Mouse (Mus musculus) hindbrain, postnatal 0 days (tissue): ENCODE measurements around the gene Prr5l. TPM values are rescaled to one million over a fixed set of nuclear protein-coding genes. Genes with fewer than 3 reads are reported as not detected.

Source experiments
- ATAC-seq: fragments of 200-750 bp; cut with Nextera tagmentation; 2 replicates; pipeline ENCODE4 v1.8.0; 2017; ENCODE audit warnings: mild to moderate bottlenecking, moderate TSS enrichment, moderate library complexity
- DNase-seq: peaks from one replicate; pipeline ENCODE4 v3.0.0-alpha.2; 2015; ENCODE audit warnings: low spot score
- H3K27ac ChIP-seq: fragments of 300-500 bp; sonication (generic); 2 replicates; pipeline ENCODE4 v1.5.1; 2014; ENCODE audit warnings: mild to moderate bottlenecking
- H3K27me3 ChIP-seq: fragments of 300-500 bp; sonication (generic); 2 replicates; pipeline ENCODE4 v1.6.1; 2014; ENCODE audit warnings: low read length, mixed read lengths; ENCODE audit not compliant: insufficient read depth
- H3K36me3 ChIP-seq: fragments of 300-500 bp; sonication (generic); 2 replicates; pipeline ENCODE4 v1.6.1; 2014; ENCODE audit warnings: low read length, mixed read lengths; ENCODE audit not compliant: insufficient read depth
- H3K4me1 ChIP-seq: fragments of 300-500 bp; sonication (generic); 2 replicates; pipeline ENCODE4 v1.6.1; 2014; ENCODE audit warnings: antibody characterized with exemption, low read length, mixed read lengths; ENCODE audit not compliant: insufficient read depth
- H3K4me2 ChIP-seq: fragments of 300-500 bp; sonication (generic); 2 replicates; pipeline ENCODE4 v1.6.1; 2014; ENCODE audit warnings: low read depth, mild to moderate bottlenecking, low read length, moderate library complexity, mixed read lengths
- H3K4me3 ChIP-seq: fragments of 300-500 bp; sonication (generic); 2 replicates; pipeline ENCODE4 v1.5.1; 2014; ENCODE audit warnings: low read length
- H3K9ac ChIP-seq: fragments of 300-500 bp; sonication (generic); replicated peaks from 2 replicates; pipeline ENCODE4 v1.6.1; 2014; ENCODE audit warnings: mild to moderate bottlenecking, low read length, moderate library complexity, mixed read lengths
- H3K9me3 ChIP-seq: fragments of 300-500 bp; sonication (generic); 2 replicates; pipeline ENCODE4 v1.6.1; 2016; ENCODE audit warnings: low read length, mixed read lengths
- CTCF ChIP-seq: IDR thresholded peaks from 2 replicates; pipeline ENCODE4 v1.5.1; 2016; ENCODE audit warnings: antibody characterized with exemption, control low read depth, low read depth
- WGBS: fragments of 180-500 bp; shearing (Covaris S2); extraction: QIAGEN DNeasy Blood & Tissue Kit; methylation state at CpG from one replicate; pipeline ENCODE4 v1.1.7; 2014; 5-methylcytosine and 5-hydroxymethylcytosine counted together
- polyA plus RNA-seq: library from polyadenylated mRNA; unstranded; fragments of >200 nt; fragmentation: Nextera tagmentation; extraction: Ambion mirVana; gene quantifications from 2 replicates; pipeline ENCODE4 v1.2.1, GENCODE M21; 2015
- total RNA-seq: library from RNA; depleted of rRNA; stranded (reverse); fragments of >200 nt; gene quantifications from 2 replicates; pipeline ENCODE4 v1.2.3, GENCODE M21; 2014

The Prr5l gene
- total and polyA plus RNA-seq, 2 experiments from 2014 or later = 3.6 to 8.0 TPM

DNA sequence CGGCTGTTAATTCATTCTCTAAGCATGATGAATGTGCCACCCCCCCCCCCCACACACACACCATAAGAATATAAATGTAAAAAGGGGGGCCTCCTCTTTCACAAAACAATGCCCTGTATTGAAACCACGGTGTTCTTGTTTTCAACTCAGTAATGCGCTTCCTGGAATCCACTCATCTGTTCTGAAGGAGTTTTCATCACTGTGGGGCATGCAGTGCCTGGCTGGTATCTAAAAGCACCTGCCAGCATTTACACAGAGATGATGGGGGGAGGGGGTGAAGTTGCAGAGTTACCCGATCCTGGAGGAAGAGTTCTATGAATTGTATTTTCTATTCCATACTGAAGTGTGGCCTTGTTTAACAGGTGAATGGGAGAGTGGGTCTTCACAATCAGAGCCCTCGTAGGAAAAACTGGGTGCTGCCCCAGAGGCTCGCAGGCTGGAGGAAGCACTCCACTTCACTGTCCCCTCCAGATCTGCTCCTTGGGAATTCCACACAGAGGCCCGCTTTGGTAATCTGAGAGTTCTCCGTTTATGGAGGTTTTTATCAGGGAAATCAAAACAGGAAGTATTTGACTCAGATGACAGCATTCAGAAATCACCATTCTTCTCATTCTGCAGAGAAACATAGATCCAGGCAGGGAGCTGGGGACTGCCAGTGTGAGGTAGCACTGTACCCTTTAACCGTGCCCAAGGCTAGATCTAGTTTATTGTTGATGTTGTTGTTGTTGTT is 52.5 kb downstream of the Prr5l start:
- TF ChIP-seq CTCF = no peak
- Histone ChIP-seq H3K36me3 (no peaks in the 10 kb centered on the region), H3K4me3 (no peak overlapping the region), H3K27ac (no peak overlapping the region), H3K9me3 (no peaks in the 10 kb centered on the region), H3K4me2 (no peak overlapping the region), H3K27me3 (no peaks in the 10 kb centered on the region), H3K9ac (no peak overlapping the region), H3K4me1 (no peaks in the 10 kb centered on the region)
- ATAC-seq (no peak), DNase-seq (no peak)
- 54% methylated on average over 9 of the region's 9 CpGs for WGBS

- H3K9me3 ChIP-seq = no peaks in the 10 kb centered on the region
- no peak overlapping the region for H3K4me3 ChIP-seq
- ATAC-seq = no peak
- no peak overlapping the region for H3K27ac ChIP-seq
- no peak overlapping the region for H3K4me2 ChIP-seq
- H3K9ac ChIP-seq = no peak overlapping the region
- no peak for TF ChIP-seq CTCF
- WGBS = 79% methylated on average over 4 of the region's 4 CpGs
- H3K4me1 ChIP-seq = no peaks in the 10 kb centered on the region
- DNase-seq = no peak
- no peaks in the 10 kb centered on the region for H3K36me3 ChIP-seq
- no peaks in the 10 kb centered on the region for H3K27me3 ChIP-seq
Measured at GRCm38 (mm10) chr2:101829013-101829412, 53.8 kb downstream of the Prr5l start.

DNA sequence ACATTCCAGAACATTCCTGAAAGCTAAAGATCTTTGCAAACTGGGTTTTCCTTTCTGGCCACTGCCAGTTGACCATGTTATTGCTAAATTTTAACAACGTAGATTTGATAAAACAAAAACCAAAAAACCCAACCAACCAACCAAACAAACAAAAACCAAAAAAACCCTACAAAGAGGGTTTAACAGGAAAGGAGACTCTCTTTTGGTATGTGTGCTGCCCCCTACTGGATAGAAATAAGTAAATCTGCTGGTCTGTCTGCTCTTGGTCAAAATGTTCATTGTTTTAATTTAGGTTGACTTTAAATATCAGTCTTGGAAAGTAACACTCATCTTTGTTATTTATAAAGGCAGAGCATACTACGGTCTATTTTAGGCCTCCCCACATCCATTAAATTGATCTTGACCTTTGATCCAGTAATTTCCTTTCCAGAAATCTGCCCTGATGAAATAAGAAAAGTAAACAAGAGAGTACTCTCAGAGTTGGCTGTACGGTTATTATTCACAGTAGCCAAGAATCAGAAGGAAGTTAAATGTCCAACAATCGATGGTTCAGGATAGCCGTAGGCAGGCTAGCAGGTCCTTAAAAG is 54.7 kb downstream of the Prr5l start:
- 73% methylated on average over 5 of the region's 5 CpGs for WGBS
- Histone ChIP-seq H3K4me1 (no peaks in the 10 kb centered on the region), H3K27me3 (no peaks in the 10 kb centered on the region), H3K9me3 (no peaks in the 10 kb centered on the region), H3K4me2 (no peak overlapping the region), H3K36me3 (no peaks in the 10 kb centered on the region), H3K9ac (no peak overlapping the region), H3K4me3 (no peak overlapping the region), H3K27ac (no peak overlapping the region)
- peak; percentile 55 for DNase-seq
- peak; percentile 62 for TF ChIP-seq CTCF
- no peak for ATAC-seq

DNA sequence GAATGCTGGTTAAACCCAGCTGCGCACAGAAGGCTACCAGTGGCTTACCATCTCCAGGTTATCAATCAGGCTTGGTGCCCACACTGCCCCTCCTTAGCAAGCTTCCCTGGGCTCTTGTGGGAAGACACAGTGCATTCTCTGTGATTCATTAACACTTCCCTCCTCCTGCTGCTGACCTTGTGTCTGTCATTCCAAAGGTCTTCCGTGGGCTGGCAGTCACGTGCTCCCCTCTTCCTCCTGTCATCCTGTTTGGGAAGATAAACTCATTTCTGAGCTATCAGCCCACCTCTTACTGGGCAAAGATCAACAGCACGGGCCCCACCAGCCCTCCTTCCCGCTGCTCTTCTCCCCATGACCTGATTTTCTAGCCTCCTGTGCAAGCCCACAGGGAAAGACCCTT is 55.2 kb downstream of the Prr5l start:
- Histone ChIP-seq H3K4me3 (no peak overlapping the region), H3K4me1 (no peaks in the 10 kb centered on the region), H3K27me3 (no peaks in the 10 kb centered on the region), H3K9ac (no peak overlapping the region), H3K27ac (no peak overlapping the region), H3K4me2 (no peak overlapping the region), H3K36me3 (no peaks in the 10 kb centered on the region), H3K9me3 (no peaks in the 10 kb centered on the region)
- TF ChIP-seq CTCF = no peak
- DNase-seq (no peak), ATAC-seq (no peak)
- 51% methylated on average over 5 of the region's 5 CpGs for WGBS

- 91% methylated on average over 3 of the region's 3 CpGs for WGBS
- no peak overlapping the region for H3K4me2 ChIP-seq
- no peak for TF ChIP-seq CTCF
- H3K4me1 ChIP-seq = no peaks in the 10 kb centered on the region
- ATAC-seq = no peak
- no peak for DNase-seq
- H3K36me3 ChIP-seq = no peaks in the 10 kb centered on the region
- H3K27me3 ChIP-seq = no peaks in the 10 kb centered on the region
- no peaks in the 10 kb centered on the region for H3K9me3 ChIP-seq
- H3K4me3 ChIP-seq = no peak overlapping the region
- H3K9ac ChIP-seq = no peak overlapping the region
- H3K27ac ChIP-seq = no peak overlapping the region
Measured at GRCm38 (mm10) chr2:101826950-101827600, 55.8 kb downstream of the Prr5l start.

GRCm38 (mm10) chr2:101826186-101826707 is 56.6 kb downstream of the Prr5l start:
- H3K27me3 ChIP-seq = no peaks in the 10 kb centered on the region
- H3K27ac ChIP-seq = no peak overlapping the region
- no peak for DNase-seq
- no peak for ATAC-seq
- H3K9ac ChIP-seq = no peak overlapping the region
- no peak overlapping the region for H3K4me3 ChIP-seq
- no peak overlapping the region for H3K4me2 ChIP-seq
- H3K9me3 ChIP-seq = no peaks in the 10 kb centered on the region
- WGBS = 78% methylated on average over 2 of the region's 2 CpGs
- no peak for TF ChIP-seq CTCF
- H3K36me3 ChIP-seq = no peaks in the 10 kb centered on the region
- H3K4me1 ChIP-seq = no peaks in the 10 kb centered on the region
